Mouse (Mus musculus) thymus, adult 2 months (tissue): ENCODE data around the gene Samd4.

ENCODE experiments used
- CTCF ChIP-seq: fragments of 200-500 bp; IDR thresholded peaks from 2 replicates; pipeline ENCODE4 v1.5.1; 2012; ENCODE audit warnings: mild to moderate bottlenecking, control low read depth, low read length, moderate library complexity, borderline replicate concordance; ENCODE audit not compliant: control insufficient read depth, poor library complexity, insufficient read depth; ENCODE audit errors: extremely low read depth
- POLR2A ChIP-seq: fragments of 200-500 bp; IDR thresholded peaks from 2 replicates; pipeline ENCODE4 v1.6.1; 2012; ENCODE audit warnings: mild to moderate bottlenecking, low read length, control low read depth, moderate library complexity; ENCODE audit not compliant: control insufficient read depth, poor library complexity, insufficient read depth; ENCODE audit errors: extremely low read depth

- no peak for TF ChIP-seq POLR2A
- TF ChIP-seq CTCF, result no peak
Observed at GRCm38 (mm10) chr14:47032140-47032539, 149.5 kb downstream of the Samd4 start.
